Mouse (Mus musculus) ovary, postnatal 14 days (tissue): Measurements from ENCODE around the gene Prg3.

ENCODE experiments used
- DNase-seq: peaks from one replicate; pipeline ENCODE4 v3.0.0; 2022; ENCODE audit warnings: low spot score

Gene Prg3

GRCm38 (mm10) chr2:84987930-84988329 is at the start of gene Prg3:
Gene Prg3 (plus strand): TSS chr2:84988215.
- DNase-seq: no peak

- DNase-seq: no peak
Measured at GRCm38 (mm10) chr2:84938249-84938946, 49.6 kb upstream of the Prg3 start.

GRCm38 (mm10) chr2:84939306-84939705 is 48.7 kb upstream of the Prg3 start:
- no peak for DNase-seq

- no peak for DNase-seq
Measured at GRCm38 (mm10) chr2:84939711-84940110, 48.3 kb upstream of the Prg3 start.

GRCm38 (mm10) chr2:84941332-84941731 is 46.7 kb upstream of the Prg3 start:
- no peak for DNase-seq

GRCm38 (mm10) chr2:84941795-84942194 is 46.2 kb upstream of the Prg3 start:
- DNase-seq: no peak

GRCm38 (mm10) chr2:84947154-84947771 is 40.8 kb upstream of the Prg3 start:
- no peak for DNase-seq

- DNase-seq: no peak
Measured at GRCm38 (mm10) chr2:84948252-84948651, 39.8 kb upstream of the Prg3 start.

GRCm38 (mm10) chr2:84948721-84949120 is 39.3 kb upstream of the Prg3 start:
- no peak for DNase-seq

GRCm38 (mm10) chr2:84951027-84951426 is 37.0 kb upstream of the Prg3 start:
- no peak for DNase-seq

GRCm38 (mm10) chr2:84952251-84952650 is 35.8 kb upstream of the Prg3 start:
- no peak for DNase-seq

- DNase-seq: no peak
Measured at GRCm38 (mm10) chr2:84952693-84953092, 35.3 kb upstream of the Prg3 start.

- DNase-seq: no peak
Measured at GRCm38 (mm10) chr2:84955435-84955834, 32.6 kb upstream of the Prg3 start.

- peak; percentile 57 for DNase-seq
Measured at GRCm38 (mm10) chr2:84956274-84956673, 31.7 kb upstream of the Prg3 start.

- DNase-seq: no peak
Measured at GRCm38 (mm10) chr2:84958588-84959264, 29.3 kb upstream of the Prg3 start.

GRCm38 (mm10) chr2:84961300-84961699 is 26.7 kb upstream of the Prg3 start:
- peak; percentile 28 for DNase-seq

GRCm38 (mm10) chr2:84961901-84962300 is 26.1 kb upstream of the Prg3 start:
- DNase-seq: no peak

GRCm38 (mm10) chr2:84962906-84963507 is 25.0 kb upstream of the Prg3 start:
- no peak for DNase-seq

- DNase-seq: no peak
Measured at GRCm38 (mm10) chr2:84964111-84964801, 23.8 kb upstream of the Prg3 start.

- no peak for DNase-seq
Measured at GRCm38 (mm10) chr2:84967318-84967991, 20.6 kb upstream of the Prg3 start.

- no peak for DNase-seq
Measured at GRCm38 (mm10) chr2:84975580-84975979, 12.4 kb upstream of the Prg3 start.

GRCm38 (mm10) chr2:84980188-84980587 is 7.8 kb upstream of the Prg3 start, which contains the start of gene Prg2:
Gene Prg2 (plus strand): TSS chr2:84980461.
- DNase-seq: no peak
